ENCODE assay signal across 9 mouse cellular contexts in genomic region chr15:79683146-79683545, GRCm38 (mm10). TPM values are rescaled to one million over a fixed set of nuclear protein-coding genes. Genes with fewer than 3 reads are reported as not detected.
DNase-seq lines count a peak whose midpoint lies in the region; ATAC-seq lines count a peak whose summit lies in the region.
"Had no signal": no experiment of that assay in that cellular context is flagged by ENCODE, and none has a peak within 500 bp of the region (broad histone marks: within the 10 kb centered on the region; RNA-seq: fewer than 3 reads in every experiment).

No protein-coding gene starts in this region.

- no peak for DNase-seq in heart, embryonic 10.5 days (ENCODE audit: low spot score)
- no peak for DNase-seq in heart, postnatal 14 days
- no peak for DNase-seq in limb, embryonic 10.5 days (ENCODE audit: low spot score)
- no peak for DNase-seq in natural killer cell, adult 2 months (ENCODE audit: low spot score in 2 of 2)
- DNase-seq in adrenal gland, adult 8-10 months: no peak
- DNase-seq: cerebellum, adult 9-10 months had no signal

- H3K9ac ChIP-seq in limb, embryonic 12.5 days (replicated peaks): no peak overlapping the region
- H3K9ac ChIP-seq in kidney, embryonic 16.5 days (replicated peaks; ENCODE audit: low read length): 0 out of 2 replicates have a peak overlapping the region, but pooled peaks have one; percentile 20
- no peak overlapping the region for H3K9ac ChIP-seq in neural tube, embryonic 14.5 days (replicated peaks; ENCODE audit: low read depth, low read length)

- H3K4me3 ChIP-seq in heart, embryonic 10.5 days: peak overlapping the region; percentile 86
- no peak overlapping the region; the same call in 1 of the 2 replicates for H3K4me3 ChIP-seq in limb, embryonic 12.5 days (replicated peaks)
- no peak overlapping the region for H3K4me3 ChIP-seq in limb, embryonic 10.5 days
- H3K4me3 ChIP-seq in kidney, embryonic 16.5 days (ENCODE audit: low read length): no peak overlapping the region; the same call in 1 of the 2 replicates
- no peak overlapping the region for H3K4me3 ChIP-seq in neural tube, embryonic 14.5 days (ENCODE audit: low read depth, low read length)

- no peaks in the 10 kb centered on the region for H3K9me3 ChIP-seq in heart, embryonic 10.5 days
- no peaks in the 10 kb centered on the region for H3K9me3 ChIP-seq in limb, embryonic 12.5 days
- no peaks in the 10 kb centered on the region for H3K9me3 ChIP-seq in limb, embryonic 10.5 days (replicated peaks)
- H3K9me3 ChIP-seq in kidney, embryonic 16.5 days (ENCODE audit: low read length): no peaks in the 10 kb centered on the region
- no peaks in the 10 kb centered on the region for H3K9me3 ChIP-seq in neural tube, embryonic 14.5 days (ENCODE audit: control insufficient read depth, low read length)

- no peak for ATAC-seq in limb, embryonic 12.5 days (ENCODE audit: insufficient number of reproducible peaks, insufficient read depth, low FRiP score, low TSS enrichment, low read depth)
- ATAC-seq in kidney, embryonic 16.5 days (ENCODE audit: low FRiP score, low TSS enrichment): no peak
- ATAC-seq in neural tube, embryonic 14.5 days (ENCODE audit: low read depth): no peak

- intact Hi-C loops in heart, postnatal 14 days (cut with DNase I): no loop called here

- peak overlapping the region; percentile 18; the same call in 1 of the 2 replicates for H3K4me2 ChIP-seq in limb, embryonic 12.5 days
- peak overlapping the region; percentile 79; the same call in 1 of the 2 replicates for H3K4me2 ChIP-seq in kidney, embryonic 16.5 days (replicated peaks; ENCODE audit: low read depth, low read length)
- H3K4me2 ChIP-seq in neural tube, embryonic 14.5 days (ENCODE audit: low read depth, low read length): 0 out of 2 replicates have a peak overlapping the region, but pooled peaks have one; percentile 14

- peaks cover 2% of the 10 kb centered on the region; the same call in 1 of the 2 replicates for H3K36me3 ChIP-seq in heart, embryonic 10.5 days
- no peaks in the 10 kb centered on the region for H3K36me3 ChIP-seq in limb, embryonic 12.5 days
- peaks cover 29% of the 10 kb centered on the region for H3K36me3 ChIP-seq in limb, embryonic 10.5 days
- H3K36me3 ChIP-seq in kidney, embryonic 16.5 days (ENCODE audit: insufficient read depth, low read length): no peaks in the 10 kb centered on the region
- no peaks in the 10 kb centered on the region for H3K36me3 ChIP-seq in neural tube, embryonic 14.5 days (ENCODE audit: control insufficient read depth, insufficient read depth, low read length)

- H3K27ac ChIP-seq in heart, embryonic 10.5 days: peak overlapping the region; percentile 37; the same call in 1 of the 2 replicates
- no peak overlapping the region for H3K27ac ChIP-seq in limb, embryonic 12.5 days
- H3K27ac ChIP-seq in limb, embryonic 10.5 days: no peak overlapping the region
- H3K27ac ChIP-seq in kidney, embryonic 16.5 days (ENCODE audit: low read length): no peak overlapping the region
- H3K27ac ChIP-seq in neural tube, embryonic 14.5 days (ENCODE audit: low read depth, low read length): no peak overlapping the region

- H3K4me1 ChIP-seq in heart, embryonic 10.5 days: peaks cover 58% of the 10 kb centered on the region
- peaks cover 35% of the 10 kb centered on the region for H3K4me1 ChIP-seq in limb, embryonic 12.5 days (replicated peaks)
- peaks cover 39% of the 10 kb centered on the region for H3K4me1 ChIP-seq in limb, embryonic 10.5 days
- peaks cover 48% of the 10 kb centered on the region for H3K4me1 ChIP-seq in kidney, embryonic 16.5 days (ENCODE audit: insufficient read depth, low read length)
- H3K4me1 ChIP-seq in neural tube, embryonic 14.5 days (ENCODE audit: control insufficient read depth, insufficient read depth, low read length): peaks cover 41% of the 10 kb centered on the region

- 75% methylated on average over 6 of the region's 6 CpGs for WGBS in heart, embryonic 10.5 days
- WGBS in limb, embryonic 12.5 days: 90% methylated on average over 6 of the region's 6 CpGs
- WGBS in limb, embryonic 10.5 days: 92% methylated on average over 6 of the region's 6 CpGs
- WGBS in kidney, embryonic 16.5 days: 67% methylated on average over 6 of the region's 6 CpGs
- 94% methylated on average over 6 of the region's 6 CpGs for WGBS in neural tube, embryonic 14.5 days

- H3K27me3 ChIP-seq in heart, embryonic 10.5 days (ENCODE audit: insufficient read depth, poor library complexity, severe bottlenecking): no peaks in the 10 kb centered on the region
- H3K27me3 ChIP-seq in limb, embryonic 12.5 days: no peaks in the 10 kb centered on the region
- no peaks in the 10 kb centered on the region for H3K27me3 ChIP-seq in limb, embryonic 10.5 days (ENCODE audit: low read depth, poor library complexity, severe bottlenecking)
- H3K27me3 ChIP-seq in kidney, embryonic 16.5 days (ENCODE audit: insufficient read depth, low read length): no peaks in the 10 kb centered on the region
- no peaks in the 10 kb centered on the region for H3K27me3 ChIP-seq in neural tube, embryonic 14.5 days (ENCODE audit: control insufficient read depth, insufficient read depth, low read length)

RNA-seq across cellular contexts. Expression of gene Josd1, which starts 4.6 kb away (rescaled TPM):
- polyA plus RNA-seq in heart, embryonic 10.5 days (2016; fragmentation: Nextera tagmentation; extraction: Ambion mirVana): 18.4 and 21.0 TPM in 2 replicates
- 10 to 100 TPM; 28.1 to 30.9 TPM for total RNA-seq in heart, postnatal 14 days (2021)
- polyA plus RNA-seq in limb, embryonic 12.5 days (2016; fragmentation: Nextera tagmentation; extraction: Ambion mirVana): 33.0 and 36.1 TPM in 2 replicates
- polyA plus RNA-seq in limb, embryonic 10.5 days (2016; fragmentation: Nextera tagmentation; extraction: Ambion mirVana): 23.8 and 24.6 TPM in 2 replicates
- 18.2 and 19.6 TPM in 2 replicates for polyA plus RNA-seq in kidney, embryonic 16.5 days (2015; fragmentation: Nextera tagmentation; extraction: Ambion mirVana)
- 16.0 and 18.3 TPM in 2 replicates for polyA plus RNA-seq in neural tube, embryonic 14.5 days (2014; fragmentation: Nextera tagmentation; extraction: Ambion mirVana)
- 10 to 100 TPM; 22.8 to 30.3 (median 25.0) TPM for total RNA-seq in adrenal gland, adult 8-10 months (2022)

RNA-seq across cellular contexts. Expression of gene Gtpbp1, which starts 7.5 kb away (rescaled TPM):
- polyA plus RNA-seq in heart, embryonic 10.5 days (2016; fragmentation: Nextera tagmentation; extraction: Ambion mirVana): 38.1 and 38.3 TPM in 2 replicates
- total RNA-seq in heart, postnatal 14 days (2021): 10 to 100 TPM; 30.3 to 33.2 TPM
- polyA plus RNA-seq in limb, embryonic 12.5 days (2016; fragmentation: Nextera tagmentation; extraction: Ambion mirVana): 42.6 and 47.2 TPM in 2 replicates
- 48.6 and 53.9 TPM in 2 replicates for polyA plus RNA-seq in limb, embryonic 10.5 days (2016; fragmentation: Nextera tagmentation; extraction: Ambion mirVana)
- polyA plus RNA-seq in kidney, embryonic 16.5 days (2015; fragmentation: Nextera tagmentation; extraction: Ambion mirVana): 32.7 and 36.6 TPM in 2 replicates
- 37.5 and 41.2 TPM in 2 replicates for polyA plus RNA-seq in neural tube, embryonic 14.5 days (2014; fragmentation: Nextera tagmentation; extraction: Ambion mirVana)
- 10 to 100 TPM; 27.2 to 43.1 (median 32.1) TPM for total RNA-seq in adrenal gland, adult 8-10 months (2022)

RNA-seq across cellular contexts. Expression of gene Tomm22, which starts 12.5 kb away (rescaled TPM):
- 258 and 286 TPM in 2 replicates for polyA plus RNA-seq in heart, embryonic 10.5 days (2016; fragmentation: Nextera tagmentation; extraction: Ambion mirVana)
- 100 to 1,000 TPM; 109 to 139 TPM for total RNA-seq in heart, postnatal 14 days (2021)
- 217 and 238 TPM in 2 replicates for polyA plus RNA-seq in limb, embryonic 12.5 days (2016; fragmentation: Nextera tagmentation; extraction: Ambion mirVana)
- 253 and 284 TPM in 2 replicates for polyA plus RNA-seq in limb, embryonic 10.5 days (2016; fragmentation: Nextera tagmentation; extraction: Ambion mirVana)
- 262 and 263 TPM in 2 replicates for polyA plus RNA-seq in kidney, embryonic 16.5 days (2015; fragmentation: Nextera tagmentation; extraction: Ambion mirVana)
- polyA plus RNA-seq in neural tube, embryonic 14.5 days (2014; fragmentation: Nextera tagmentation; extraction: Ambion mirVana): 253 TPM in 2 replicates
- 100 to 1,000 TPM in 2 of 4 experiments, 10 to 100 TPM in 2; 95.5 to 120 (median 105) TPM for total RNA-seq in adrenal gland, adult 8-10 months (2022)

RNA-seq across cellular contexts. Expression of gene Cby1, which starts 24.1 kb away (rescaled TPM):
- polyA plus RNA-seq in heart, embryonic 10.5 days (2016; fragmentation: Nextera tagmentation; extraction: Ambion mirVana): 42.9 and 48.9 TPM in 2 replicates
- 10 to 100 TPM; 24.7 to 24.9 TPM for total RNA-seq in heart, postnatal 14 days (2021)
- polyA plus RNA-seq in limb, embryonic 12.5 days (2016; fragmentation: Nextera tagmentation; extraction: Ambion mirVana): 49.9 and 57.6 TPM in 2 replicates
- polyA plus RNA-seq in limb, embryonic 10.5 days (2016; fragmentation: Nextera tagmentation; extraction: Ambion mirVana): 58.4 and 65.6 TPM in 2 replicates
- 59.5 and 59.8 TPM in 2 replicates for polyA plus RNA-seq in kidney, embryonic 16.5 days (2015; fragmentation: Nextera tagmentation; extraction: Ambion mirVana)
- 78.0 and 85.6 TPM in 2 replicates for polyA plus RNA-seq in neural tube, embryonic 14.5 days (2014; fragmentation: Nextera tagmentation; extraction: Ambion mirVana)
- 10 to 100 TPM; 21.7 to 31.1 (median 24.9) TPM for total RNA-seq in adrenal gland, adult 8-10 months (2022)

RNA-seq across cellular contexts. Expression of gene Fam227a, which starts 24.4 kb away (rescaled TPM):
- 0.55 and 1.1 TPM in 2 replicates for polyA plus RNA-seq in heart, embryonic 10.5 days (2016; fragmentation: Nextera tagmentation; extraction: Ambion mirVana)
- total RNA-seq in heart, postnatal 14 days (2021): 1 to 10 TPM; 1.4 to 2.1 TPM
- 2.1 and 2.5 TPM in 2 replicates for polyA plus RNA-seq in limb, embryonic 12.5 days (2016; fragmentation: Nextera tagmentation; extraction: Ambion mirVana)
- 1.0 and 2.1 TPM in 2 replicates for polyA plus RNA-seq in limb, embryonic 10.5 days (2016; fragmentation: Nextera tagmentation; extraction: Ambion mirVana)
- 1.1 and 1.4 TPM in 2 replicates for polyA plus RNA-seq in kidney, embryonic 16.5 days (2015; fragmentation: Nextera tagmentation; extraction: Ambion mirVana)
- 6.1 and 7.8 TPM in 2 replicates for polyA plus RNA-seq in neural tube, embryonic 14.5 days (2014; fragmentation: Nextera tagmentation; extraction: Ambion mirVana)
- 1 to 10 TPM; 2.8 to 6.2 (median 4.4) TPM for total RNA-seq in adrenal gland, adult 8-10 months (2022)

Comparison
In these comparisons a context has a peak if more than half of its experiments do, and no peak if none do; other contexts are left out.
1. H3K4me2 ChIP-seq: peak in every context shown above with its lines; median percentile 79 in kidney, embryonic 16.5 days; 18 in limb, embryonic 12.5 days; 14 in neural tube, embryonic 14.5 days.